Mouse (Mus musculus) cerebellum, adult 11 months (tissue): ENCODE results near the gene Actr6.

Experiments used
- DNase-seq: peaks from one replicate; pipeline ENCODE4 v3.0.0; 2022

Actr6 gene

GRCm38 (mm10) chr10:89732001-89732794, at the start of gene Actr6:
Actr6 (minus strand) TSS chr10:89732295.
- peak; percentile 86 for DNase-seq

GRCm38 (mm10) chr10:89776029-89776428, 43.9 kb upstream of the Actr6 start:
- no peak for DNase-seq

- DNase-seq, result no peak
Measured at GRCm38 (mm10) chr10:89771894-89772293, 39.8 kb upstream of the Actr6 start.

- no peak for DNase-seq
Measured at GRCm38 (mm10) chr10:89769096-89769495, 37.0 kb upstream of the Actr6 start.

- DNase-seq, result no peak
Measured at GRCm38 (mm10) chr10:89768352-89769020, 36.4 kb upstream of the Actr6 start.

- no peak for DNase-seq
Measured at GRCm38 (mm10) chr10:89765790-89766714, 34.0 kb upstream of the Actr6 start.

- DNase-seq, result no peak
Measured at GRCm38 (mm10) chr10:89764457-89765121, 32.5 kb upstream of the Actr6 start.

GRCm38 (mm10) chr10:89760772-89761171, 28.7 kb upstream of the Actr6 start:
- DNase-seq, result no peak

GRCm38 (mm10) chr10:89755231-89755630, 23.1 kb upstream of the Actr6 start:
- no peak for DNase-seq

GRCm38 (mm10) chr10:89751069-89751468, 19.0 kb upstream of the Actr6 start:
- no peak for DNase-seq

- no peak for DNase-seq
Measured at GRCm38 (mm10) chr10:89748619-89749018, 16.5 kb upstream of the Actr6 start.

- no peak for DNase-seq
Measured at GRCm38 (mm10) chr10:89747911-89748310, 15.8 kb upstream of the Actr6 start.

GRCm38 (mm10) chr10:89747221-89747905, 15.3 kb upstream of the Actr6 start:
- peak; percentile 12 for DNase-seq

- no peak for DNase-seq
Measured at GRCm38 (mm10) chr10:89746581-89746980, 14.5 kb upstream of the Actr6 start.

- no peak for DNase-seq
Measured at GRCm38 (mm10) chr10:89745666-89746020, 13.5 kb upstream of the Actr6 start.

GRCm38 (mm10) chr10:89744871-89745665, 13.0 kb upstream of the Actr6 start, which contains the start of gene Uhrf1bp1l:
Uhrf1bp1l (plus strand) TSS chr10:89744991.
- DNase-seq, result peak; percentile 88

- DNase-seq, result no peak
Measured at GRCm38 (mm10) chr10:89744341-89744740, 12.2 kb upstream of the Actr6 start.

- DNase-seq, result no peak
Measured at GRCm38 (mm10) chr10:89743266-89743665, 11.2 kb upstream of the Actr6 start.

GRCm38 (mm10) chr10:89740995-89741394, 8.9 kb upstream of the Actr6 start:
- no peak for DNase-seq

- DNase-seq, result no peak
Measured at GRCm38 (mm10) chr10:89739703-89740102, 7.6 kb upstream of the Actr6 start.

- no peak for DNase-seq
Measured at GRCm38 (mm10) chr10:89738395-89738794, 6.3 kb upstream of the Actr6 start.
